Mouse (Mus musculus): ENCODE measurements around the gene AC161166.1.

The AC161166.1 gene

DNA sequence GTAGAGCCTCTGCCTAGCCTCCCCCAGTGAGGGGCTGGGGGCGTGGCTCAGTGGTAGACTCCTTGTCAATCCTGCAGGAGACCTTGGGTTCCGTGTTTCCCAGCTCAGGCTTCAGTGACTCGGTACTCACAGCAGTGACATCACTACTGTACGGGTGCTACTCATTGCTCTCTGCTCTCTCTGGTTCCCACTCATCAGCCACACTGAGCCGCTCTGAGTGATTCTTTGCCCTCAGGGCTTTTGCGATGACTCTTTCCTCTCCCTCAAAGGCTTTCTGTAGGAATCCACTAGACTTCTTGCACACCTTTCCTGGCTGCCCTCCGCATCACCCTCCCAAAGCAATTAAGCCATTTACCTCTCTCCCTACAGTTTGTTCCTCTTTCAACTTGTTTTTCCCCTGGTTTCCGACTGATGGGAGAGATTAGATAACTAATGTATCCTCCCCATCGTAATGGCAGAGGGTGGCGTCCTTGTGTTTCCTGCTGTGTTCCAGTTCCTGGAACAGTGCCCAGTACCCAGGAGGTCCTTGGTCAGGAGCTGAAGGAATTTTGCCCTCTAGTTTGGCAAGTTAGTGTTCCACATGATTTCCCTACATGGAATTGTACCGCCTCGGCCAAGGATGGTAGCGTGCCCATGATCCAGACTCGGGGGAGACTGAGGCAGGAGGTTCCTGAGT lies 50.7 kb downstream of the AC161166.1 start:
- no peak for DNase-seq (ENCODE audit: low spot score)
